In the genomic region with DNA sequence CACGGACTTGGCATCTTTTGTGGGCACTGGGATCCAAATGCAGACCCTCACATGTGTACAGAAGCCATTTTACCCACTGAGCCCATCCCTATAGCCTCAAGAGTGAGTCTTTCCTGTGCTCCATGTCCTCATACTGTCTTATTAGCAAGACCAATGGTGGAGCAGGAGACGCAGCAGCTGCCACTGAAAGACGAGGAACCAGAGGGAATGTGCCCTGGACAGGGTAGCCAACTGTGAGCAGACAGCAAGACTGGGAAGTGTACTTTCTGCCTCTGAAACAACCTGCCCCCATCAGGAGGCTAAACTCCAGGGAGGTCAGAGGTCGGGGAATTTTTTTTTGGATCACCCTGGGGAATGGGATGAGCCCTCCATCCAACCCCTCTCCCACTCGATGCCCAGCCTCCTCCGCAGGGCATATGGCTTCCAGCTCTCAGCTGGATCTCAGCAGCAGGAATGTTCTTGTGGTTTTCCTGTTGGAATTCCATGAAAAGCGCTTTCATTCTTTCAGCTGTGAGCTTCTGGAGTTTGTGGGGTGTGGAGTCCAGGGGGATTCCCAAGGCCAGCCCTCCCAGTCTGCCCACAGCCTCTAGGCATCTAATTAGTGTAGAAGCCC, we compare ENCODE assay signal across 12 mouse cellular contexts.
DNase-seq lines count a peak whose midpoint lies in the region; ATAC-seq and TF ChIP-seq lines count a peak whose summit lies in the region.
"Had no signal": no experiment of that assay in that cellular context is flagged by ENCODE, and none has a peak within 500 bp of the region (broad histone marks: within the 10 kb centered on the region; RNA-seq: fewer than 3 reads in every experiment).

No protein-coding gene starts in this region.

- no peaks in the 10 kb centered on the region for H3K9me3 ChIP-seq in lung, postnatal 0 days (ENCODE audit: low read length)
- no peaks in the 10 kb centered on the region for H3K9me3 ChIP-seq in embryonic facial prominence, embryonic 13.5 days
- H3K9me3 ChIP-seq in forebrain, embryonic 16.5 days (ENCODE audit: control insufficient read depth, low read length): no peaks in the 10 kb centered on the region
- H3K9me3 ChIP-seq: liver, embryonic 12.5 days had no signal

- 0 out of 2 replicates have a peak overlapping the region, but pooled peaks have one; percentile 14 for H3K27ac ChIP-seq in lung, postnatal 0 days (ENCODE audit: low read length)
- H3K27ac ChIP-seq in embryonic facial prominence, embryonic 13.5 days: peak overlapping the region; percentile 83
- H3K27ac ChIP-seq in forebrain, embryonic 16.5 days (ENCODE audit: low read length): no peak overlapping the region
- H3K27ac ChIP-seq: liver, embryonic 12.5 days had no signal

- TF ChIP-seq CTCF in lung, postnatal 0 days (IDR thresholded peaks at IDR 0.05): no peak

- no peak overlapping the region for H3ac ChIP-seq in myocyte (ENCODE audit: control insufficient read depth, insufficient read length)

- no peak for ATAC-seq in lung, postnatal 0 days
- ATAC-seq in embryonic facial prominence, embryonic 13.5 days (ENCODE audit: insufficient number of reproducible peaks, insufficient read depth, low FRiP score, low TSS enrichment, low read depth): no peak
- no peak for ATAC-seq in forebrain, embryonic 16.5 days
- ATAC-seq: forebrain, postnatal 0 days; inflammation-experienced regulatory T-cells, adult 6 months; liver, embryonic 12.5 days had no signal

- H3K4me3 ChIP-seq in lung, postnatal 0 days (ENCODE audit: low read depth, low read length): no peak overlapping the region
- H3K4me3 ChIP-seq in embryonic facial prominence, embryonic 13.5 days: no peak overlapping the region
- no peak overlapping the region for H3K4me3 ChIP-seq in myocyte
- no peak overlapping the region for H3K4me3 ChIP-seq in forebrain, embryonic 16.5 days (replicated peaks; ENCODE audit: low read length)
- H3K4me3 ChIP-seq: liver, embryonic 12.5 days had no signal

- no peak for TF ChIP-seq POLR2A in myocyte (IDR thresholded peaks at IDR 0.05; ENCODE audit: insufficient read length, low read depth)

- no peaks in the 10 kb centered on the region for H3K36me3 ChIP-seq in lung, postnatal 0 days (ENCODE audit: insufficient read depth, low read length)
- no peaks in the 10 kb centered on the region for H3K36me3 ChIP-seq in embryonic facial prominence, embryonic 13.5 days
- H3K36me3 ChIP-seq in myocyte (ENCODE audit: control insufficient read depth, insufficient read depth): no peaks in the 10 kb centered on the region
- no peaks in the 10 kb centered on the region for H3K36me3 ChIP-seq in forebrain, embryonic 16.5 days (ENCODE audit: control insufficient read depth, insufficient read depth)
- H3K36me3 ChIP-seq: liver, embryonic 12.5 days had no signal

- no peak overlapping the region for H3K9ac ChIP-seq in lung, postnatal 0 days (replicated peaks; ENCODE audit: low read depth)
- H3K9ac ChIP-seq in embryonic facial prominence, embryonic 13.5 days: peak overlapping the region; percentile 32; the same call in 1 of the 2 replicates
- H3K9ac ChIP-seq in forebrain, embryonic 16.5 days (replicated peaks; ENCODE audit: low read depth, low read length): no peak overlapping the region
- H3K9ac ChIP-seq: forebrain, postnatal 0 days; liver, embryonic 12.5 days had no signal

- no peak overlapping the region for H3K4me2 ChIP-seq in lung, postnatal 0 days (replicated peaks; ENCODE audit: low read depth, low read length)
- H3K4me2 ChIP-seq in embryonic facial prominence, embryonic 13.5 days: peak overlapping the region; percentile 7; the same call in 1 of the 2 replicates
- peak overlapping the region; percentile 57 for H3K4me2 ChIP-seq in myocyte (ENCODE audit: low read depth)
- no peak overlapping the region for H3K4me2 ChIP-seq in forebrain, embryonic 16.5 days (ENCODE audit: low read length)
- H3K4me2 ChIP-seq: liver, embryonic 12.5 days had no signal

- H3K79me2 ChIP-seq in myocyte (ENCODE audit: control insufficient read depth, insufficient read depth): no peaks in the 10 kb centered on the region

- no peaks in the 10 kb centered on the region for H3K27me3 ChIP-seq in lung, postnatal 0 days (replicated peaks; ENCODE audit: insufficient read depth, low read length)
- no peaks in the 10 kb centered on the region for H3K27me3 ChIP-seq in embryonic facial prominence, embryonic 13.5 days
- H3K27me3 ChIP-seq in myocyte (ENCODE audit: control insufficient read depth, insufficient read depth, insufficient read length): no peaks in the 10 kb centered on the region
- H3K27me3 ChIP-seq in forebrain, embryonic 16.5 days (replicated peaks; ENCODE audit: control insufficient read depth, insufficient read depth, low read length): no peaks in the 10 kb centered on the region; the same call in 1 of the 2 replicates
- H3K27me3 ChIP-seq: liver, embryonic 12.5 days had no signal

- DNase-seq in gastrocnemius, postnatal 25 days: peak; percentile 53
- no peak for DNase-seq in gastrocnemius, postnatal 4 days (ENCODE audit: low spot score in 2 of 2)
- DNase-seq in lung, postnatal 0 days (ENCODE audit: low spot score): no peak
- DNase-seq in lung, postnatal 4 days: no peak
- DNase-seq in right cerebral cortex, adult 2 months (ENCODE audit: low spot score in 2 of 2): no peak
- DNase-seq: forebrain, postnatal 0 days; heart, postnatal 10 days had no signal

- TF ChIP-seq EP300 in lung, postnatal 0 days (IDR thresholded peaks at IDR 0.05): no peak

- whole genome bisulfite sequencing in lung, postnatal 0 days: 54% methylated on average over 7 of the region's 7 CpGs
- 27% methylated on average over 7 of the region's 7 CpGs for WGBS in embryonic facial prominence, embryonic 13.5 days
- 77% methylated on average over 7 of the region's 7 CpGs for WGBS in forebrain, embryonic 16.5 days

- H3K4me1 ChIP-seq in lung, postnatal 0 days (ENCODE audit: insufficient read depth, low read depth, low read length): peaks cover 27% of the 10 kb centered on the region; the same call in 1 of the 2 replicates
- peaks cover 55% of the 10 kb centered on the region for H3K4me1 ChIP-seq in embryonic facial prominence, embryonic 13.5 days
- H3K4me1 ChIP-seq in forebrain, embryonic 16.5 days (replicated peaks; ENCODE audit: control insufficient read depth, insufficient read depth, low read length): peaks cover 11% of the 10 kb centered on the region

TF ChIP-seq in myocyte, 11 proteins besides CTCF, POLR2A, EP300 and RAD21:
- TF ChIP-seq MYOD1 (IDR thresholded peaks at IDR 0.05; ENCODE audit: control insufficient read depth in 1 of 3, insufficient read length in 2 of 3, low read depth in 2 of 3): peak in 2 of 3 experiments; percentile 48 to 71
- TF ChIP-seq MYOG (IDR thresholded peaks at IDR 0.05; ENCODE audit: control insufficient read depth in 1 of 3, insufficient read depth in 1 of 3, insufficient read length in 2 of 3, low read depth in 2 of 3): peak in 2 of 3 experiments; percentile 3 to 59
- TF ChIP-seq SRF (IDR thresholded peaks at IDR 0.05; ENCODE audit: control insufficient read depth, insufficient read length, low read depth): no peak

Comparison
In these comparisons a context has a peak if more than half of its experiments do, and no peak if none do; other contexts are left out.
1. H3K4me2 ChIP-seq: peak in embryonic facial prominence, embryonic 13.5 days (single experiment) and myocyte (single experiment); none in lung, postnatal 0 days (single experiment) and forebrain, embryonic 16.5 days (single experiment).